Mouse (Mus musculus) cerebellum, adult 2 months (tissue): Measurements from ENCODE around the gene Gm5741.

Experiments
- CTCF ChIP-seq: fragments of 200-500 bp; IDR thresholded peaks from 2 replicates; pipeline ENCODE4 v1.5.1; 2011; ENCODE audit warnings: low read depth, mild to moderate bottlenecking, control low read depth, low read length, moderate library complexity, borderline replicate concordance; ENCODE audit not compliant: insufficient read depth
- POLR2A ChIP-seq: fragments of 200-500 bp; IDR thresholded peaks from 2 replicates; pipeline ENCODE4 v1.6.1; 2011; ENCODE audit warnings: low read length, control low read depth, borderline replicate concordance; ENCODE audit not compliant: insufficient read depth

DNA sequence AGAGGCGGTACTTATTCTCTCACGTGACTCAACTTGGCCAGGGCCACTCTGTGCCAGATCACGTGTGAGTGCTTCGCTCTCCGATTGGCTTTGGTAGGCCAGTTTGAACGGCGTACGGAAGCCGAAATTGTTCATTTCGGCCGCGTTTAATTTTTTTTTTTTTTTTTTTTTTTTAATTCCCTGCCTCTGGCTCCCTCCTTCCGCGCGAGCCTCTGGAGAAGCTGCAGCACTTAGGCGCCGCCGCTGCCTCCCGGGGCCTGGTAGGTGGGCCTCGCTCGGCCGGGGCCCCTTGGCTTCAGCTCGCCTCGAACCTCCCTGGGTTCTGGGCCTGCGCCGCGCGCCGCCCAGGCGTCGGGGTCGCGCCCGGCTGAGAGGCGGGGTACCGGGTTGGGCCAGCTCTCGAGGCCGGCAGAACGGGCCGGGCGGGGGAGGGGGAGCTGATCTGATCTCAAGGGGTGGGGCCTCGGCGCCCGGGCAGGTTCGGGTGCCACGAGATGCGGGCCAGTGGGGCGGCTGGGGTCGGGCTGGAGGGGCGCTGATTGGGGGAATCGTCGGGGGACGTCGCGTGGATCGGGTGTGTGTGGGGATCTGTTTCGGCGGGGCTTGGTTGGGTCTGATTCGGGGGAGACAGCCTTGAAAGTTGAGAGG is 30.9 kb downstream of the Gm5741 start, which contains the start of gene Tnpo2:
- TF ChIP-seq CTCF: no peak
- peak; percentile 10; the same call in 1 of the 2 replicates for TF ChIP-seq POLR2A
